Mouse (Mus musculus): Measurements from ENCODE around the gene Gm11020.
"Not testable (repeated sequence)": the region's sequence is repeated elsewhere in the genome, so short reads cannot be mapped to it uniquely, and the experiment has no call there.

Gene Gm11020

GRCm38 (mm10) chr8:104321267-104321666, at the start of gene Gm11020:
Gm11020 (plus strand) TSS chr8:104321567.
- not testable (repeated sequence) for DNase-seq (ENCODE audit: inconsistent age in 2 of 2, low spot score in 1 of 2)

- DNase-seq (ENCODE audit: inconsistent age in 2 of 2, low spot score in 1 of 2), result peak in 1 of 2 experiments; percentile 23
These were observed 28.3 kb upstream of the Gm11020 start, which contains the start of gene Cmtm2a for GRCm38 (mm10) chr8:104293081-104293480. Cmtm2a (minus strand) TSS chr8:104293181.

GRCm38 (mm10) chr8:104294396-104294795, 27.0 kb upstream of the Gm11020 start:
- peak in 1 of 2 experiments; percentile 56 for DNase-seq (ENCODE audit: inconsistent age in 2 of 2, low spot score in 1 of 2)

GRCm38 (mm10) chr8:104301577-104301976, 19.8 kb upstream of the Gm11020 start:
- DNase-seq (ENCODE audit: inconsistent age in 2 of 2, low spot score in 1 of 2), result peak in 1 of 2 experiments; percentile 60

GRCm38 (mm10) chr8:104302536-104302935, 18.8 kb upstream of the Gm11020 start:
- peak; percentile 34 to 71 for DNase-seq (ENCODE audit: inconsistent age in 2 of 2, low spot score in 1 of 2)

GRCm38 (mm10) chr8:104304962-104305361, 16.4 kb upstream of the Gm11020 start:
- no peak for DNase-seq (ENCODE audit: inconsistent age in 2 of 2, low spot score in 1 of 2)

- peak in 1 of 2 experiments; percentile 51 for DNase-seq (ENCODE audit: inconsistent age in 2 of 2, low spot score in 1 of 2)
These were observed 13.0 kb upstream of the Gm11020 start for GRCm38 (mm10) chr8:104308341-104308740.

GRCm38 (mm10) chr8:104309441-104310155, 11.8 kb upstream of the Gm11020 start, which contains the start of the genes Gm45711 and Cmtm1:
Gm45711 (minus strand) TSS chr8:104310081.
Cmtm1 (minus strand) TSS chr8:104310145.
- peak; percentile 92 to 97 for DNase-seq (ENCODE audit: inconsistent age in 2 of 2, low spot score in 1 of 2)

- not testable (repeated sequence) for DNase-seq (ENCODE audit: inconsistent age in 2 of 2, low spot score in 1 of 2)
These were observed 9.3 kb upstream of the Gm11020 start for GRCm38 (mm10) chr8:104312023-104312422.

- DNase-seq (ENCODE audit: inconsistent age in 2 of 2, low spot score in 1 of 2), result peak in 1 of 2 experiments; percentile 36
These were observed 8.1 kb upstream of the Gm11020 start for GRCm38 (mm10) chr8:104313311-104313710.

GRCm38 (mm10) chr8:104321930-104322329, 563 bp downstream of the Gm11020 start, which contains the start of gene Cmtm2b:
Cmtm2b (plus strand) TSS chr8:104322230.
- DNase-seq (ENCODE audit: inconsistent age in 2 of 2, low spot score in 1 of 2), result not testable (repeated sequence)

- DNase-seq (ENCODE audit: inconsistent age in 2 of 2, low spot score in 1 of 2), result no peak
These were observed 11.6 kb downstream of the Gm11020 start for GRCm38 (mm10) chr8:104332665-104333631.

GRCm38 (mm10) chr8:104333786-104334185, 12.4 kb downstream of the Gm11020 start:
- peak in 1 of 2 experiments; percentile 35 for DNase-seq (ENCODE audit: inconsistent age in 2 of 2, low spot score in 1 of 2)

GRCm38 (mm10) chr8:104334196-104334595, 12.8 kb downstream of the Gm11020 start:
- no peak for DNase-seq (ENCODE audit: inconsistent age in 2 of 2, low spot score in 1 of 2)

GRCm38 (mm10) chr8:104336806-104337205, 15.4 kb downstream of the Gm11020 start:
- DNase-seq (ENCODE audit: inconsistent age in 2 of 2, low spot score in 1 of 2), result no peak

- no peak for DNase-seq (ENCODE audit: inconsistent age in 2 of 2, low spot score in 1 of 2)
These were observed 16.5 kb downstream of the Gm11020 start for GRCm38 (mm10) chr8:104337890-104338289.

GRCm38 (mm10) chr8:104339229-104339982, 18.0 kb downstream of the Gm11020 start, which contains the start of gene Cmtm3:
Cmtm3 (plus strand) TSS chr8:104339410.
- DNase-seq (ENCODE audit: inconsistent age in 2 of 2, low spot score in 1 of 2), result peak; percentile 53 to 81

- no peak for DNase-seq (ENCODE audit: inconsistent age in 2 of 2, low spot score in 1 of 2)
These were observed 18.5 kb downstream of the Gm11020 start for GRCm38 (mm10) chr8:104339983-104340232.

- DNase-seq (ENCODE audit: inconsistent age in 2 of 2, low spot score in 1 of 2), result peak; percentile 89 to 94
These were observed 19.1 kb downstream of the Gm11020 start for GRCm38 (mm10) chr8:104340233-104341105.

GRCm38 (mm10) chr8:104341106-104341561, 19.8 kb downstream of the Gm11020 start:
- DNase-seq (ENCODE audit: inconsistent age in 2 of 2, low spot score in 1 of 2), result peak in 1 of 2 experiments; percentile 89
